Mouse (Mus musculus): Measurements from ENCODE around the gene Sox13.

DNA sequence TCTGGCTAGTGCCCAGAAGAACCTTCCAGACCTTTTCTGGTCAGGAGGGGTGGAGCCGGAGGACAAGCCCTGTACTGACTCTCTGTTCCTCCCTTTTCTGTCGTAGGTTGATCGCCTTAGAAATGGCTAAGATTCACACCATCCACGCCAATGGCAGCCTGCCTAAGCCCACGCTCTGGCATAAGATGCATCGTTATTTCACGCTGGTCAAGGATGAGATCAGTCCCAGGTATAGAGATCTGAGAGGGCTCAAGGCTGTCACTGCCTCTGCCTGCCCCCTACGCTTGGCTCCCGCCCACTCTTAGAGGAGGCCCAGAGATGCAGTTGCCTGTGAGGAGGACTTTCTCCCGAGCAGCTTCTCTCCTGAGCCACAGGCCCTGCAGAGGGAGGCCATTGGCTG lies 55.5 kb downstream of the Sox13 start:
- no peak for TF ChIP-seq POLR2AphosphoS2 (IDR thresholded peaks at IDR 0.05; ENCODE audit: insufficient read length, low read depth)
- no peak for TF ChIP-seq REST (IDR thresholded peaks at IDR 0.05; ENCODE audit: insufficient read depth, insufficient read length)
- TF ChIP-seq E2F4 (IDR thresholded peaks at IDR 0.05; ENCODE audit: insufficient read depth), result no peak
- TF ChIP-seq MAX (IDR thresholded peaks at IDR 0.05; ENCODE audit: low read depth), result no peak
